Mouse (Mus musculus): ENCODE data around the gene Rhot2.

GRCm38 (mm10) chr17:25877025-25877424, 32.4 kb upstream of the Rhot2 start:
- TF ChIP-seq CTCF (IDR thresholded peaks at IDR 0.05; ENCODE audit: low read depth) (no peak), EP300 (IDR thresholded peaks at IDR 0.05; ENCODE audit: low read depth) (no peak)

Data from liver, postnatal 0 days (tissue).